Mouse (Mus musculus): ENCODE data around the gene Inka2.

Inka2 gene

GRCm38 (mm10) chr3:105719979-105720378 lies 15.6 kb downstream of the Inka2 start:
- in situ Hi-C loops (cut with MboI, MseI): loop anchor here (5.0 kb wide), 1 partner anchor 43 kb away; no protein-coding TSS in a partner anchor

- in situ Hi-C loops (cut with MboI, MseI): loop anchor here (5.0 kb wide), 1 partner anchor 43 kb away; no protein-coding TSS in a partner anchor
Measured at GRCm38 (mm10) chr3:105720514-105720913, 16.1 kb downstream of the Inka2 start.

- in situ Hi-C loops (cut with MboI, MseI): loop anchor here (5.0 kb wide), 1 partner anchor 44 kb away; no protein-coding TSS in a partner anchor
Measured at GRCm38 (mm10) chr3:105721681-105722201, 17.3 kb downstream of the Inka2 start.

GRCm38 (mm10) chr3:105722510-105722909 lies 18.1 kb downstream of the Inka2 start:
- in situ Hi-C loops (cut with MboI, MseI): loop anchor here (5.0 kb wide), 1 partner anchor 45 kb away; no protein-coding TSS in a partner anchor

GRCm38 (mm10) chr3:105726037-105726436 lies 21.6 kb downstream of the Inka2 start:
- in situ Hi-C loops (cut with MboI, MseI): no loop called here

GRCm38 (mm10) chr3:105732360-105732759 lies 28.0 kb downstream of the Inka2 start:
- in situ Hi-C loops (cut with MboI, MseI): loop anchor here (10.0 kb wide), 1 partner anchor 308 kb away; no protein-coding TSS in a partner anchor

GRCm38 (mm10) chr3:105733538-105733937 lies 29.1 kb downstream of the Inka2 start:
- in situ Hi-C loops (cut with MboI, MseI): loop anchor here (10.0 kb wide), 1 partner anchor 309 kb away; no protein-coding TSS in a partner anchor

GRCm38 (mm10) chr3:105735285-105735684 lies 30.9 kb downstream of the Inka2 start:
- in situ Hi-C loops (cut with MboI, MseI): loop anchor here (10.0 kb wide), 1 partner anchor 310 kb away; no protein-coding TSS in a partner anchor

GRCm38 (mm10) chr3:105736148-105736547 lies 31.7 kb downstream of the Inka2 start:
- in situ Hi-C loops (cut with MboI, MseI): loop anchor here (10.0 kb wide), 1 partner anchor 311 kb away; no protein-coding TSS in a partner anchor

GRCm38 (mm10) chr3:105737070-105737469 lies 32.7 kb downstream of the Inka2 start:
- in situ Hi-C loops (cut with MboI, MseI): loop anchor here (10.0 kb wide), 1 partner anchor 312 kb away; no protein-coding TSS in a partner anchor

GRCm38 (mm10) chr3:105737666-105738065 lies 33.3 kb downstream of the Inka2 start:
- in situ Hi-C loops (cut with MboI, MseI): loop anchor here (10.0 kb wide), 1 partner anchor 313 kb away; no protein-coding TSS in a partner anchor

- in situ Hi-C loops (cut with MboI, MseI): no loop called here
Measured at GRCm38 (mm10) chr3:105746542-105746941, 42.1 kb downstream of the Inka2 start.

- in situ Hi-C loops (cut with MboI, MseI): no loop called here
Measured at GRCm38 (mm10) chr3:105750810-105751209, 46.4 kb downstream of the Inka2 start.

- in situ Hi-C loops (cut with MboI, MseI): no loop called here
Measured at GRCm38 (mm10) chr3:105754184-105754583, 49.8 kb downstream of the Inka2 start.

- in situ Hi-C loops (cut with MboI, MseI): no loop called here
Measured at GRCm38 (mm10) chr3:105755123-105755522, 50.7 kb downstream of the Inka2 start.

- in situ Hi-C loops (cut with MboI, MseI): no loop called here
Measured at GRCm38 (mm10) chr3:105756505-105756904, 52.1 kb downstream of the Inka2 start.

GRCm38 (mm10) chr3:105757323-105758083 lies 53.1 kb downstream of the Inka2 start:
- in situ Hi-C loops (cut with MboI, MseI): no loop called here

- in situ Hi-C loops (cut with MboI, MseI): no loop called here
Measured at GRCm38 (mm10) chr3:105758098-105758497, 53.7 kb downstream of the Inka2 start.

- in situ Hi-C loops (cut with MboI, MseI): no loop called here
Measured at GRCm38 (mm10) chr3:105758658-105759057, 54.3 kb downstream of the Inka2 start.

GRCm38 (mm10) chr3:105760063-105760462 lies 55.7 kb downstream of the Inka2 start:
- in situ Hi-C loops (cut with MboI, MseI): loop anchor here (10.0 kb wide), 1 partner anchor 1115 kb away; no protein-coding TSS in a partner anchor

- in situ Hi-C loops (cut with MboI, MseI): loop anchor here (10.0 kb wide), 1 partner anchor 1112 kb away; no protein-coding TSS in a partner anchor
Measured at GRCm38 (mm10) chr3:105763132-105763851, 58.9 kb downstream of the Inka2 start.

GRCm38 (mm10) chr3:105768529-105768928 lies 64.1 kb downstream of the Inka2 start:
- in situ Hi-C loops (cut with MboI, MseI): loop anchor here (5.0 to 10.0 kb wide), 2 partner anchors 39 to 1106 kb away; no protein-coding TSS in a partner anchor
